Mouse (Mus musculus) CH12.LX (cell line): ENCODE measurements around the gene 5031410I06Rik. TPM values are rescaled to one million over a fixed set of nuclear protein-coding genes. Genes with fewer than 3 reads are reported as not detected.
"Not testable (repeated sequence)": the region's sequence is repeated elsewhere in the genome, so short reads cannot be mapped to it uniquely, and the experiment has no call there.

Source experiments
- DNase-seq: peaks from one replicate; pipeline ENCODE4 v3.0.0-alpha.2; 2013; ENCODE audit errors: extremely low read depth
- H3K27ac ChIP-seq: 2 replicates; pipeline ENCODE4 v1.5.1; 2012; ENCODE audit warnings: low read depth, mild to moderate bottlenecking, control low read depth, moderate library complexity; ENCODE audit not compliant: insufficient read depth
- H3K27me3 ChIP-seq: replicated peaks from 2 replicates; pipeline ENCODE3; 2012; ENCODE audit warnings: inconsistent platforms
- H3K36me3 ChIP-seq, 2 experiments: replicated peaks in 1 of 2; 2 replicates each; pipeline versions ENCODE3 to v1.6.1; 2012; ENCODE audit warnings: inconsistent platforms in 1 of 2, low read length in 1 of 2, mild to moderate bottlenecking in 1 of 2, mixed read lengths in 1 of 2, moderate library complexity in 1 of 2; ENCODE audit not compliant: control insufficient read depth in 1 of 2, insufficient read depth in 1 of 2
- H3K4me1 ChIP-seq, 2 experiments: 2 replicates each; pipeline ENCODE4 v1.6.1; 2012; ENCODE audit warnings: inconsistent platforms in 1 of 2, moderate library complexity in 1 of 2; ENCODE audit not compliant: insufficient read depth in 2 of 2, control insufficient read depth in 1 of 2
- H3K4me2 ChIP-seq: 2 replicates; pipeline ENCODE4 v1.6.1; 2012; ENCODE audit warnings: low read depth, mild to moderate bottlenecking, control low read depth; ENCODE audit not compliant: poor library complexity, insufficient read depth, severe bottlenecking
- H3K4me3 ChIP-seq, 3 experiments: fragments of 150-350 bp in 1 of 3; sonication (generic) in 1 of 3; replicated peaks in 1 of 3; 2 replicates each; pipeline versions ENCODE3 to v1.5.1; 2011 to 2012; ENCODE audit warnings: low read depth in 2 of 3, low read length in 2 of 3, mild to moderate bottlenecking in 2 of 3, moderate library complexity in 2 of 3, control low read depth in 1 of 3, improper control_type of control experiment in 1 of 3, inconsistent platforms in 1 of 3, mixed read lengths in 1 of 3; ENCODE audit not compliant: poor library complexity in 1 of 3
- H3K79me2 ChIP-seq: replicated peaks from 2 replicates; pipeline ENCODE4 v1.6.1; 2012; ENCODE audit warnings: mild to moderate bottlenecking, moderate library complexity; ENCODE audit not compliant: control insufficient read depth, poor library complexity, insufficient read depth, severe bottlenecking; ENCODE audit errors: extremely low read depth
- H3K9ac ChIP-seq: 2 replicates; pipeline ENCODE4 v1.6.1; 2012; ENCODE audit warnings: low read depth, mild to moderate bottlenecking, control low read depth, moderate library complexity; ENCODE audit not compliant: insufficient read depth
- H3K9me3 ChIP-seq: replicated peaks from 2 replicates; pipeline ENCODE3; 2012; ENCODE audit warnings: low read length, inconsistent platforms, mixed read lengths
- E2F4 ChIP-seq: IDR thresholded peaks from 2 replicates; pipeline ENCODE4 v1.6.1; 2011; ENCODE audit warnings: low read depth, low read length, improper control_type of control experiment; ENCODE audit not compliant: insufficient replicate concordance
- EP300 ChIP-seq: IDR thresholded peaks from 2 replicates; pipeline ENCODE4 v1.6.1; 2011; ENCODE audit warnings: low read length, improper control_type of control experiment
- GABPA ChIP-seq: IDR thresholded peaks from 2 replicates; pipeline ENCODE4 v1.6.1; 2012; ENCODE audit warnings: low read depth, low read length, improper control_type of control experiment, inconsistent platforms; ENCODE audit not compliant: insufficient replicate concordance
- HCFC1 ChIP-seq: IDR thresholded peaks from 2 replicates; pipeline ENCODE4 v1.6.1; 2012; ENCODE audit warnings: low read depth, mild to moderate bottlenecking, inconsistent platforms, low read length, improper control_type of control experiment
- IRF4 ChIP-seq: IDR thresholded peaks from 2 replicates; pipeline ENCODE4 v1.6.1; 2014; ENCODE audit warnings: low read depth, mild to moderate bottlenecking, inconsistent platforms, low read length, improper control_type of control experiment
- JUN ChIP-seq: IDR thresholded peaks from 2 replicates; pipeline ENCODE4 v1.6.1; 2011; ENCODE audit warnings: low read depth, mild to moderate bottlenecking, low read length, improper control_type of control experiment, moderate library complexity; ENCODE audit not compliant: insufficient read depth
- JUND ChIP-seq: conservative IDR thresholded peaks from 2 replicates; pipeline ENCODE4 v1.6.1; 2011; ENCODE audit warnings: low read depth, low read length, improper control_type of control experiment
- KAT2A ChIP-seq: IDR thresholded peaks from 2 replicates; pipeline ENCODE4 v1.6.1; 2012; ENCODE audit warnings: low read length, improper control_type of control experiment, inconsistent platforms; ENCODE audit not compliant: insufficient replicate concordance
- MAX ChIP-seq: IDR thresholded peaks from 2 replicates; pipeline ENCODE4 v1.6.1; 2011; ENCODE audit warnings: low read length, improper control_type of control experiment
- MAZ ChIP-seq: IDR thresholded peaks from 2 replicates; pipeline ENCODE4 v1.6.1; 2012; ENCODE audit warnings: low read depth, mild to moderate bottlenecking, inconsistent platforms, low read length, improper control_type of control experiment, moderate library complexity
- NELFE ChIP-seq: IDR thresholded peaks from 2 replicates; pipeline ENCODE4 v1.6.1; 2011; ENCODE audit warnings: low read depth, low read length, improper control_type of control experiment
- PAX5 ChIP-seq: IDR thresholded peaks from 2 replicates; pipeline ENCODE4 v1.6.1; 2012; ENCODE audit warnings: low read length, inconsistent platforms, mixed read lengths
- RAD21 ChIP-seq: IDR thresholded peaks from 2 replicates; pipeline ENCODE4 v1.6.1; 2011; ENCODE audit warnings: low read depth, mild to moderate bottlenecking, low read length, improper control_type of control experiment, moderate library complexity
- SIN3A ChIP-seq: IDR thresholded peaks from 2 replicates; pipeline ENCODE4 v1.6.1; 2012; ENCODE audit warnings: low read length, improper control_type of control experiment, inconsistent platforms
- UBTF ChIP-seq: IDR thresholded peaks from 2 replicates; pipeline ENCODE4 v1.6.1; 2012; ENCODE audit warnings: low read depth, mild to moderate bottlenecking, inconsistent platforms, low read length, improper control_type of control experiment, moderate library complexity
- USF2 ChIP-seq: conservative IDR thresholded peaks from 2 replicates; pipeline ENCODE4 v1.6.1; 2011; ENCODE audit warnings: low read depth, low read length, improper control_type of control experiment
- ZC3H11A ChIP-seq: IDR thresholded peaks from 2 replicates; pipeline ENCODE4 v1.6.1; 2012; ENCODE audit warnings: low read depth, mild to moderate bottlenecking, inconsistent platforms, low read length, improper control_type of control experiment
- ZKSCAN1 ChIP-seq: IDR thresholded peaks from 2 replicates; pipeline ENCODE4 v1.6.1; 2012; ENCODE audit warnings: low read depth, inconsistent platforms, low read length, improper control_type of control experiment, borderline replicate concordance
- ZNF384 ChIP-seq: IDR thresholded peaks from 2 replicates; pipeline ENCODE4 v1.6.1; 2012; ENCODE audit warnings: low read depth, low read length, improper control_type of control experiment, inconsistent platforms
- dilution Hi-C: fragments of 300-500 bp; cut with MboI; formaldehyde crosslinking; loops from 2 replicates; pipeline ENCODE4 v1.14.3; 2020; ENCODE audit warnings: low sequenced_read_pairs; ENCODE audit not compliant: extremely low pct_unique_long_range_greater_than_20kb, extremely low pct_ligation_motif_present
- in situ Hi-C: fragments of 300-500 bp; cut with MboI; formaldehyde crosslinking; loops from 3 replicates; pipeline ENCODE4 v1.14.3; 2019; ENCODE audit warnings: low sequenced_read_pairs, low pct_ligation_motif_present, low pct_unique_long_range_greater_than_20kb, mixed read lengths
- polyA plus RNA-seq: library from polyadenylated mRNA; unstranded; fragments of >175 nt; gene quantifications from 2 replicates; pipeline ENCODE4 v1.2.1, GENCODE M21; 2012; ENCODE audit warnings: low read depth; ENCODE audit not compliant: insufficient read length
- total RNA-seq, 2 experiments: library from RNA; depleted of rRNA; stranded (reverse); fragments of 300-350 nt in 1 of 2; fragments of >200 nt in 1 of 2; gene quantifications; 2 replicates each; pipeline ENCODE4 v1.2.3; 2012 to 2014

5031410I06Rik gene
- total RNA-seq (2012; rRNA removed) (not detected in 2 replicates), total RNA-seq (2014; rRNA removed) (not detected in 2 replicates), polyA plus RNA-seq (not detected in 2 replicates)

DNA sequence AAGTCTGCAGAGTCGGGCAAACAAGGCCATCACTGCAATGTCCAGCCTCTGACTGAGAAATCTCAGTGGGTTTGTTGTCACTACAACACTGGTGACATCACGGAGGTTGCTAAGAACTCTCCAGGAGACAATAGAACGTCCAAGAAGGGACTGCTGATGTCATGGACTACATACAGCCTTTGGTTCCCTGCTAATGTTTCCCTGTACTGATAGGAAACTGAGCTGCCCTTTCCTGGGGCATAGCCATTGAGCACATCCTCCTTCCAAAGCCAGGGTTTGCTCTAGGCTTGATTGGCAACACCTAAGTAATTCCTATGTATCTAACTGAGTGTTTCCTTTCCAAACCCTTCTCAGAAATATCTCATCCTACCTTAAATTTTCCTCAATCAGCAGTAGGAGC is at the start of gene 5031410I06Rik:
TSS of gene 5031410I06Rik (minus strand) at position 101 of the 400 bp plus-strand sequence.
- H3K4me1 ChIP-seq, DNase-seq, H3K27me3 ChIP-seq, H3K27ac ChIP-seq, dilution Hi-C loops, H3K9ac ChIP-seq, H3K9me3 ChIP-seq, H3K4me2 ChIP-seq, H3K79me2 ChIP-seq, in situ Hi-C loops, H3K4me3 ChIP-seq, H3K36me3 ChIP-seq: not testable (repeated sequence)

DNA sequence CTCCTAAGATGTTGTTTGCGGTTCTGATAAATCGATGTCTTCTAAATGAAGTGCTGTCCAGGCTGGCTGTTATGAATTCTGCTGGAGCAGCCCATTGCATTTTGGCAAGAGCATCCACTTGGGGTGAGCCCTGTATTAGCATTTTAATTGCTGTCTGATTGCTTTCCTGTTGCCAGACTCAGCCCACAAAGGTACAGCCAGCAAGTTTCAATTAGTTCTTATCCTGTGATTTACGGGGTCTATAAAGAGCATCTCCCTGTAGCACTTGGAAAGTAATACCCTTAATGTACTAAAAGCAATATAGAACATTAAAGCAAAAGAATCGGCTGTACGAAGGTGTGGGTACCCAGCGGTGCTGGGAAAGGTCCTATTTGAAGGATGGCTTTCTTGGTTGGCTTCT is 37.7 kb upstream of the 5031410I06Rik start:
- DNase-seq = no peak
- TF ChIP-seq RAD21 (no peak), E2F4 (no peak), NELFE (no peak), GABPA (no peak), HCFC1 (no peak), JUN (no peak), ZNF384 (no peak), MAZ (no peak), USF2 (no peak), ZKSCAN1 (no peak), SIN3A (no peak), PAX5 (no peak), UBTF (no peak), KAT2A (no peak), ZC3H11A (no peak), EP300 (no peak), MAX (no peak), JUND (no peak), IRF4 (no peak)
- H3K4me2 ChIP-seq = no peak overlapping the region
- H3K4me3 ChIP-seq = no peak overlapping the region
- peaks cover 35% of the 10 kb centered on the region for H3K9me3 ChIP-seq
- no peaks in the 10 kb centered on the region for H3K27me3 ChIP-seq
- H3K36me3 ChIP-seq = no peaks in the 10 kb centered on the region
- no peaks in the 10 kb centered on the region for H3K4me1 ChIP-seq
- dilution Hi-C loops (no loop called here), in situ Hi-C loops (no loop called here)
- no peaks in the 10 kb centered on the region for H3K79me2 ChIP-seq
- H3K9ac ChIP-seq = no peak overlapping the region
- H3K27ac ChIP-seq = no peak overlapping the region

DNA sequence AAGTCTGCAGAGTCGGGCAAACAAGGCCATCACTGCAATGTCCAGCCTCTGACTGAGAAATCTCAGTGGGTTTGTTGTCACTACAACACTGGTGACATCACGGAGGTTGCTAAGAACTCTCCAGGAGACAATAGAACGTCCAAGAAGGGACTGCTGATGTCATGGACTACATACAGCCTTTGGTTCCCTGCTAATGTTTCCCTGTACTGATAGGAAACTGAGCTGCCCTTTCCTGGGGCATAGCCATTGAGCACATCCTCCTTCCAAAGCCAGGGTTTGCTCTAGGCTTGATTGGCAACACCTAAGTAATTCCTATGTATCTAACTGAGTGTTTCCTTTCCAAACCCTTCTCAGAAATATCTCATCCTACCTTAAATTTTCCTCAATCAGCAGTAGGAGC is 16.2 kb upstream of the 5031410I06Rik start, which contains the start of gene Gm10220:
TSS of gene Gm10220 (minus strand) at position 101 of the 400 bp plus-strand sequence.
- H3K4me3 ChIP-seq, H3K9me3 ChIP-seq, H3K27me3 ChIP-seq, dilution Hi-C loops, in situ Hi-C loops, H3K4me2 ChIP-seq, H3K36me3 ChIP-seq, H3K9ac ChIP-seq, H3K79me2 ChIP-seq, H3K27ac ChIP-seq, H3K4me1 ChIP-seq, DNase-seq: not testable (repeated sequence)

DNA sequence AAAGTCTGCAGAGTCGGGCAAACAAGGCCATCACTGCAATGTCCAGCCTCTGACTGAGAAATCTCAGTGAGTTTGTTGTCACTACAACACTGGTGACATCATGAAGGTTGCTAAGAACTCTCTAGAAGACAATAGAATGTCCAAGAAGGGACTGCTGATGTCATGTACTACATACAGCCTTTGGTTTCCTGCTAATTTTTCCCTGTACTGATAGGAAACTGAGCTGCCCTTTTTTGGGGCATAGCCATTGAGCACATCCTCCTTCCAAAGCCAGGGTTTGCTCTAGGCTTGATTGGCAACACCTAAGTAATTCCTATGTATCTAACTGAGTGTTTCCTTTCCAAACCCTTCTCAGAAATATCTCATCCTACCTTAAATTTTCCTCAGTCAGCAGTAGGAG is 16.0 kb downstream of the 5031410I06Rik start, which contains the start of gene Gm10471:
TSS of gene Gm10471 (minus strand) at position 101 of the 400 bp plus-strand sequence.
- H3K9ac ChIP-seq, H3K4me2 ChIP-seq, H3K27me3 ChIP-seq, DNase-seq, H3K27ac ChIP-seq, H3K4me1 ChIP-seq, H3K9me3 ChIP-seq, H3K4me3 ChIP-seq, H3K36me3 ChIP-seq, in situ Hi-C loops, H3K79me2 ChIP-seq, dilution Hi-C loops: not testable (repeated sequence)
